Mouse (Mus musculus): Measurements from ENCODE around the gene Slc25a20. TPM values are rescaled to one million over a fixed set of nuclear protein-coding genes. Genes with fewer than 3 reads are reported as not detected.
"Not testable (repeated sequence)": the region's sequence is repeated elsewhere in the genome, so short reads cannot be mapped to it uniquely, and the experiment has no call there.

Gene Slc25a20
- polyA plus RNA-seq, 1 experiment from 2014 or later: 35.1 TPM

GRCm38 (mm10) chr9:108649561-108650440 lies 12.1 kb upstream of the Slc25a20 start:
- peaks cover 19% of the 10 kb centered on the region for H3K4me1 ChIP-seq
- peaks cover 11% of the 10 kb centered on the region for H3K36me3 ChIP-seq (replicated peaks)
- H3K27me3 ChIP-seq (replicated peaks; ENCODE audit: low read depth, poor library complexity, severe bottlenecking): no peaks in the 10 kb centered on the region
- 35% methylated on average over 29 of the region's 29 CpGs for WGBS
- peak overlapping the region; percentile 92 for H3K27ac ChIP-seq (replicated peaks)
- no peak for DNase-seq (ENCODE audit: low spot score)
- H3K9me3 ChIP-seq: no peaks in the 10 kb centered on the region
- peak overlapping the region; percentile 96 for H3K4me3 ChIP-seq

DNA sequence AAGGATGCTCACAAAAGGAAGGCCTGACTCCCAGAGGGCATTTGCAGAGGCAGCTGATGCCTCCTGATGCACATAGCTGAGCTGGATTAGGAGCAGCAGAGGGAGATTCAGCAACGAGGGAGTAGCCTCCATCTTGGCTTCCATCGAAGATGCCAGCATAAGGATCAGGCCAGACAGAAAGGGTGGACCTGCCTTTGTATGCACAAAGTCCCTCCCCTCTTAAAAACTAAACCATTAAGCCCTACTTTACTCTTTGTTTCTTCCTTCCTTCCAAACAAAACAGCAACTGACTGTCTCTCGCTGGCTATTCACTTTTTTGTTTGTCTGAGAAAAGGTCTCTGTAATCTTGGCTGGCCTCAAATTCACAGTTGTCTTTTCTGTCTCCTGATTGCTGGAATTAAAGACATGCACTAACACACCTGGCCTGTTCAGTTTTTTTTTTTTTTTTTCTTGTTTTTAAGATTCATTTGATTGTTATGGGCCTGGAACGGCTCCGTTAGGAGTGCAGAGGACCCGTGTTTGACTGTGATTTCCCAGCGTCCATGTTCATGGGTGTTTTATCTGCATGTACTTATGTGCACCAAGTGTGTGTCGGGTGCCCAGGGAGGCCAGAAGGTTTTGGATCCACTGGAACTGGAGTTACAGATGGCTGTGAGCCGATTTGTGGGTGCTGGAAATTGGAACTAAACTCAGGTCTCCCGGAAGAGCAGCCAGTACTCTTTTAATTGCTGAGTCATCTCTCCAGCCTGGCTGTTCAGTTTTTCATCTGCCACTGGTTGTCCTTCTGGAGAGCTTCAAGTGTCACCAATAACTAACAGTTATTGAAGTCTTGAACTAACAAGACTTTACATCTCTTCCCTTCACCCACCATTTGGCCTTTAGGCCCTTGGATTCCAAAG lies 7.1 kb upstream of the Slc25a20 start:
- no peaks in the 10 kb centered on the region for H3K27me3 ChIP-seq (replicated peaks; ENCODE audit: low read depth, poor library complexity, severe bottlenecking)
- no peaks in the 10 kb centered on the region for H3K36me3 ChIP-seq (replicated peaks)
- H3K9me3 ChIP-seq: no peaks in the 10 kb centered on the region
- 83% methylated on average over 10 of the region's 10 CpGs for WGBS
- H3K4me1 ChIP-seq: peaks cover 5% of the 10 kb centered on the region
- H3K4me3 ChIP-seq: no peak overlapping the region
- H3K27ac ChIP-seq (replicated peaks): no peak overlapping the region
- DNase-seq (ENCODE audit: low spot score): no peak

DNA sequence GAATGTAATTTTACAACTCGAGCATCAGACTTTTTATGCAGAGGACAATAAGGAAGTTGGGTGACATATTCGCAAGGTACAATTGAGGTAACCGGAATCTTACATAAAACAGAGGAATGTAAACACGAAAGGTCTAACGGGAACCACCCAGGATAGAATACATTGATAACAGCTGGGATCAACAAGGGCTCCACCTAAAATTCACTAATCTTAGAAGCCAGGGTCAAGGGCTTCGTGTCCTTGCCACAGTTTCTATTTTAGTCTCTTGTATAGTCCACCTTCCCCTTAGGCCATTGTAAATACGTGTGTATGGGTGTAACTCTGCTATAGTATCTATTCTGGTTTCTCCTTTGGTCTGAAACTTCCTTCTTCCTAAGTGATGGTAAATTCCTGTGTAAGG lies 6.0 kb upstream of the Slc25a20 start:
- not testable (repeated sequence) for DNase-seq (ENCODE audit: low spot score); H3K4me1 ChIP-seq; H3K36me3 ChIP-seq (replicated peaks); H3K27ac ChIP-seq (replicated peaks); H3K9me3 ChIP-seq; H3K27me3 ChIP-seq (replicated peaks; ENCODE audit: low read depth, poor library complexity, severe bottlenecking); H3K4me3 ChIP-seq
- 84% methylated on average over 7 of the region's 7 CpGs for WGBS

DNA sequence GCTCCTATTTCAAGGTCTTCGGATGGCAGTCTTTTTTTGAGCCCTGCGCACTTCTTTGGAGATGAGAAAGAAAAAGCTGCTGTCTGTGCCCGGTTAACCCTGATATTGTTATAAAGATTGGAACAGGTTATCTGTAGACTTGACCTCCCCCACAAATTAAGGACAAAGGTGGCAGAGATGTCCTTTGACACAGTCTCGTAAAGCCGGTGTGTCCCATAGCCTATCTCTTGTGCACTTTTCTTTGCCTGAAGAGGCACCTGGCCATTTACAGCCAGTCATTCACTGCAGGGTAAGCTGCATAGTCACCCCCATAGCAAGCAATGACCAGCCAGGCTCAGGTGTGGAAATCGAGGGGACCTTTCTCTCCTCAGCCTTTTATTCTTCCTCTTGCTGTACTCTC lies 772 bp downstream of the Slc25a20 start:
- Histone ChIP-seq H3K4me3 (peak overlapping the region; percentile 86), H3K36me3 (replicated peaks) (no peaks in the 10 kb centered on the region), H3K27me3 (replicated peaks; ENCODE audit: low read depth, poor library complexity, severe bottlenecking) (no peaks in the 10 kb centered on the region), H3K4me1 (peaks cover 16% of the 10 kb centered on the region), H3K9me3 (no peaks in the 10 kb centered on the region), H3K27ac (replicated peaks) (peak overlapping the region; percentile 83)
- WGBS: 57% methylated on average over 6 of the region's 6 CpGs
- no peak for DNase-seq (ENCODE audit: low spot score)

GRCm38 (mm10) chr9:108669875-108670274 lies 8.0 kb downstream of the Slc25a20 start:
- 58% methylated on average over 8 of the region's 8 CpGs for WGBS
- DNase-seq (ENCODE audit: low spot score): peak; percentile 24
- H3K27me3 ChIP-seq (replicated peaks; ENCODE audit: low read depth, poor library complexity, severe bottlenecking): no peaks in the 10 kb centered on the region
- H3K27ac ChIP-seq (replicated peaks): no peak overlapping the region
- H3K9me3 ChIP-seq: no peaks in the 10 kb centered on the region
- peaks cover 41% of the 10 kb centered on the region for H3K36me3 ChIP-seq (replicated peaks)
- H3K4me3 ChIP-seq: no peak overlapping the region
- H3K4me1 ChIP-seq: no peaks in the 10 kb centered on the region

- H3K9me3 ChIP-seq: no peaks in the 10 kb centered on the region
- no peak overlapping the region for H3K27ac ChIP-seq (replicated peaks)
- no peaks in the 10 kb centered on the region for H3K27me3 ChIP-seq (replicated peaks; ENCODE audit: low read depth, poor library complexity, severe bottlenecking)
- peaks cover 43% of the 10 kb centered on the region for H3K36me3 ChIP-seq (replicated peaks)
- no peaks in the 10 kb centered on the region for H3K4me1 ChIP-seq
- 46% methylated on average over 2 of the region's 2 CpGs for WGBS
- H3K4me3 ChIP-seq: no peak overlapping the region
- peak; percentile 37 for DNase-seq (ENCODE audit: low spot score)
Measured at GRCm38 (mm10) chr9:108673151-108673550, 11.3 kb downstream of the Slc25a20 start.

- 94% methylated on average over 15 of the region's 15 CpGs for WGBS
- no peaks in the 10 kb centered on the region for H3K4me1 ChIP-seq
- no peaks in the 10 kb centered on the region for H3K27me3 ChIP-seq (replicated peaks; ENCODE audit: low read depth, poor library complexity, severe bottlenecking)
- no peak for DNase-seq (ENCODE audit: low spot score)
- H3K36me3 ChIP-seq (replicated peaks): peaks cover 50% of the 10 kb centered on the region
- H3K4me3 ChIP-seq: no peak overlapping the region
- no peak overlapping the region for H3K27ac ChIP-seq (replicated peaks)
- no peaks in the 10 kb centered on the region for H3K9me3 ChIP-seq
Measured at GRCm38 (mm10) chr9:108680026-108680425, 18.1 kb downstream of the Slc25a20 start.

DNA sequence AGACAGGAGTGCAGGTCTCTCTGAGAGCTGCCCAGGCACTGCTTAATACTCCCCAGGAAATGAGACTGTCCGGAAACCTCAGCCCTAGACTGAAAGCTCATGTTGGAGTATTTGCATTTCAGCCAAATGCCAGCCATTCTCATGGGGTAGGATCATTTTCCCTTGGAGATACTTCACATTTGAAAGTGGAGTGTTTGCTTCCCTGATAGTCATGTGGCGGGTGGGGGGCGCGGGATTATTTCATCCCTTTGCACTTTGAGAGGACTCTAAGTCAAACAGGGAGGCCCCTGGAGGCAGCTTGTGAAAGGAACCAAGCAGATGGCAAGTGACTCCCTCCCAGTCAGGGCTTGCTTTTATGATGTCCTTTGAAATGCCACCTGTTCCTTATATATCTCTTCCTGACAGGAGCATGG lies 24.6 kb downstream of the Slc25a20 start:
- WGBS: 48% methylated on average over 4 of the region's 4 CpGs

DNA sequence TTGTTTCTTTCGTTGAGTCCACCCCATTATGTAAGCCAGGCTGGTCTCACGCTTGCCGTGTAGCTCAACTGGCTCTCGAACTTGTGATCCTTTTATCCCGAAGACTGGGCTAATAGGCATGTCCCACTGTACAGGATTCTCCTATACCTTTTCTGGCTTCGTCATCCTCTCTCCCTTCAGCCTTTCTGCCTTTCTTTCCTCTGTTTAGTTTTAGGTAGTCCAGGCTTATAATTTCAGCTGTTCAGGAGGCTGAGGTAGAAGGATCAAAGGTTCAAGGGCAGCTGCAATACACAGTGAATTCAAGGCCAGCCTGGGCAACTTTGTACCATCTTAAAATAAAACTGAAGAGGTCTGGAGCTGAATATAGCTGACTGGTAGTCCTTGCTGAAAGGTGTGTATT lies 25.3 kb downstream of the Slc25a20 start:
- H3K4me3 ChIP-seq: no peak overlapping the region
- peaks cover 23% of the 10 kb centered on the region for H3K36me3 ChIP-seq (replicated peaks)
- H3K27ac ChIP-seq (replicated peaks): no peak overlapping the region
- peaks cover 19% of the 10 kb centered on the region for H3K27me3 ChIP-seq (replicated peaks; ENCODE audit: low read depth, poor library complexity, severe bottlenecking)
- WGBS: 87% methylated on average over 6 of the region's 6 CpGs
- DNase-seq (ENCODE audit: low spot score): no peak
- H3K4me1 ChIP-seq: peaks cover 14% of the 10 kb centered on the region
- no peaks in the 10 kb centered on the region for H3K9me3 ChIP-seq

More for the DNA sequence above, 24.6 kb downstream of the Slc25a20 start:
- peaks cover 26% of the 10 kb centered on the region for H3K36me3 ChIP-seq (replicated peaks)
- H3K27ac ChIP-seq (replicated peaks): no peak overlapping the region
- peak; percentile 23 for DNase-seq (ENCODE audit: low spot score)
- H3K4me3 ChIP-seq: no peak overlapping the region
- H3K4me1 ChIP-seq: peaks cover 8% of the 10 kb centered on the region
- no peaks in the 10 kb centered on the region for H3K9me3 ChIP-seq
- H3K27me3 ChIP-seq (replicated peaks; ENCODE audit: low read depth, poor library complexity, severe bottlenecking): peaks cover 15% of the 10 kb centered on the region

GRCm38 (mm10) chr9:108687686-108688085 lies 25.8 kb downstream of the Slc25a20 start:
- H3K36me3 ChIP-seq (replicated peaks): peaks cover 18% of the 10 kb centered on the region
- peaks cover 20% of the 10 kb centered on the region for H3K27me3 ChIP-seq (replicated peaks; ENCODE audit: low read depth, poor library complexity, severe bottlenecking)
- peaks cover 19% of the 10 kb centered on the region for H3K4me1 ChIP-seq
- no peak overlapping the region for H3K4me3 ChIP-seq
- H3K27ac ChIP-seq (replicated peaks): no peak overlapping the region
- 71% methylated on average over 2 of the region's 2 CpGs for WGBS
- no peaks in the 10 kb centered on the region for H3K9me3 ChIP-seq
- DNase-seq (ENCODE audit: low spot score): no peak

DNA sequence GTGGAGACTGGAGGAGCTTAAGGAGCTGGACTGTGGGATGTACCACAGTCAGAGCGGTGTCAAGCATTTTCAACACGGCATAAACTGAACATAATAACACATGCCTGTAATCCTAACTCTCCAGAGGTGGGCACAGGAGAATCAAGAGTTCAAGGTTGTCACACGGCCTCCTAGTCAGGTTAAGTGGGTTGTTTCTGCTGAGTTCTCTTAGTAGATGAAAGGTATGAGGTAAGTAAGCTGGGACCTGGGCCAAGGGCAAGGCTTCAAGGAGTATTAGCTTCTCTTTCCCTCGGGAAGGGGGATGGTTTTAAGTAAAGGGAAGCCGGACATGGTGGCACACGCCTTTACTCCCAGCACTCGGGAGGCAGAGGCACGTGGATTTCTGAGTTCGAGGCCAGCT lies 26.6 kb downstream of the Slc25a20 start:
- peaks cover 10% of the 10 kb centered on the region for H3K36me3 ChIP-seq (replicated peaks)
- DNase-seq (ENCODE audit: low spot score): no peak
- H3K4me1 ChIP-seq: peaks cover 26% of the 10 kb centered on the region
- peaks cover 28% of the 10 kb centered on the region for H3K27me3 ChIP-seq (replicated peaks; ENCODE audit: low read depth, poor library complexity, severe bottlenecking)
- H3K4me3 ChIP-seq: no peak overlapping the region
- WGBS: 79% methylated on average over 9 of the region's 9 CpGs
- H3K27ac ChIP-seq (replicated peaks): no peak overlapping the region
- H3K9me3 ChIP-seq: no peaks in the 10 kb centered on the region

GRCm38 (mm10) chr9:108689106-108689505 lies 27.2 kb downstream of the Slc25a20 start, which contains the start of gene Prkar2a:
Prkar2a (plus strand) TSS chr9:108689314.
- no peaks in the 10 kb centered on the region for H3K9me3 ChIP-seq
- no peak within 1 kb of the TSS for H3K4me3 ChIP-seq
- WGBS: 53% methylated on average over 1 of the region's 1 CpGs
- peak; percentile 40 for DNase-seq (ENCODE audit: low spot score)
- peaks cover 5% of the 10 kb centered on the region; the same call in 1 of the 2 replicates for H3K36me3 ChIP-seq (replicated peaks)
- no peak within 1 kb of the TSS for H3K27ac ChIP-seq (replicated peaks)
- H3K4me1 ChIP-seq: peaks cover 32% of the 10 kb centered on the region
- H3K27me3 ChIP-seq (replicated peaks; ENCODE audit: low read depth, poor library complexity, severe bottlenecking): peaks cover 34% of the 10 kb centered on the region
